Mouse (Mus musculus): ENCODE data around the gene Xpot. TPM values are rescaled to one million over a fixed set of nuclear protein-coding genes. Genes with fewer than 3 reads are reported as not detected.

Xpot gene
- polyA plus RNA-seq (2015; fragmentation: Nextera tagmentation; extraction: Ambion mirVana): 30.7 and 32.0 TPM in 2 replicates

DNA sequence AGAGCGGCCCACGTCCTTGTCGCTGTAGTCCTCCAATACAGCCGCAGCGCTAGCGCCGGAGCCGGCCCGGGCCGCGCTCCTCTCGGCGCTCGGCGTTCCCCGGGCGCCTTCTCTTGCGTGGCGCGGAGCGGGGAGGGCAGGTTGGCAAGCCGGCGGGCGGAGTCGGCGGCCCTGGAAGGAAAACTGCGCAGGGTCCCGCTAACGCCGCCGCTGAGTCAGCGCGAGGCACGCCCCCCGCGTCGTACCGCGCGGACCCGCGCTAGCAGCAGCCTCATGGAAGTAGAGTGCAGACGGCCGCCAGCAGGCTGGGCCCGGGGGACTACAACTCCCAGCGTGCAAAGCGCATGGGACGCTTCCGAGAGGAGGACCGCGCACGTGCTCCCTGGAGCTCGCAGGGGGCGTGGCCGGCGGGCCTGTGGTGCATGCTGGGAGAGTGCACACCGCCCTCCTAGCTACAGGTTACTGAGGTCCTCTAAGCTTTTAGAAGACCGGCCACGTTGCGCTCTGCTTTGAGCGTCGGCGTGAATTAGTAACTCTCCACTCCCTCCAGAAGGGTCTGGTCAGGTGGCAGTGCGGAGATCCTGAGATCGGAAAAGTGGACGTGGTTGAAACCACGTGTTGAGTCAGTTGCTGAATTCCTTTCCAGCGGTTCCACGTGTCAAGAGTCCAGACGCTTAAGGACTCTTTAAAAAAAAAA lies at the start of gene Xpot:
TSS of gene Xpot (minus strand) at position 147 of the 697 bp plus-strand sequence.
- under 1% methylated on average over 70 of the region's 70 CpGs for WGBS
- Histone ChIP-seq H3K36me3 (ENCODE audit: control insufficient read depth, insufficient read depth, low read length) (peaks cover 10% of the 10 kb centered on the region), H3K4me3 (ENCODE audit: low read depth, low read length) (peak within 1 kb of the TSS; percentile 87), H3K9ac (ENCODE audit: low read depth, low read length) (peak within 1 kb of the TSS; percentile 82), H3K4me1 (ENCODE audit: control insufficient read depth, insufficient read depth, low read length) (peaks cover 11% of the 10 kb centered on the region), H3K4me2 (ENCODE audit: low read length) (peak within 1 kb of the TSS; percentile 76), H3K27me3 (ENCODE audit: control insufficient read depth, insufficient read depth, low read depth, low read length) (no peaks in the 10 kb centered on the region), H3K27ac (ENCODE audit: low read length) (peak within 1 kb of the TSS; percentile 89), H3K9me3 (replicated peaks; ENCODE audit: control insufficient read depth, low read length, poor library complexity, severe bottlenecking) (no peaks in the 10 kb centered on the region)
- ATAC-seq: peak; percentile 99

DNA sequence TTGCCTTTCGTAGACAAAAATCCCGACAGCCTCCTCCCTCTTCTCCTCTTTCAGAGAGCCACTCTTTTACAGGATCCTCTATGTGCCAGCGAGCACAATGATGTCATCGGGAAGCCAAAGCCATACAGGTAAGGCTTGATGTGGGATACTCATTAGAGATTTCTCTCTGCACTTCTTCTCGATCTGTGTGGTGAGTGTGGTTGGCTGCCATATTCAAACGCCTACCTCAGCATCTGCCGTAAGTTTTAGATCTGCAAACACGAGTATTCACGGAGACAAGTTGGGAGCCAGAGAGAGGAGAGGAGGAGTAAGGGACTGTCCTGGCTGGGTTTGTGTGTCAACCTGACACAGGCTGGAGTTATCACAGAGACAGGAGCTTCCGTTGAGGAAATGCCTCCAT lies 43.0 kb upstream of the Xpot start:
- Histone ChIP-seq H3K9ac (ENCODE audit: low read depth, low read length) (no peak overlapping the region), H3K27ac (ENCODE audit: low read length) (no peak overlapping the region), H3K4me2 (ENCODE audit: low read length) (no peak overlapping the region), H3K36me3 (ENCODE audit: control insufficient read depth, insufficient read depth, low read length) (no peaks in the 10 kb centered on the region), H3K9me3 (replicated peaks; ENCODE audit: control insufficient read depth, low read length, poor library complexity, severe bottlenecking) (no peaks in the 10 kb centered on the region), H3K27me3 (ENCODE audit: control insufficient read depth, insufficient read depth, low read depth, low read length) (no peaks in the 10 kb centered on the region), H3K4me3 (ENCODE audit: low read depth, low read length) (no peak overlapping the region), H3K4me1 (ENCODE audit: control insufficient read depth, insufficient read depth, low read length) (no peaks in the 10 kb centered on the region; the same call in 1 of the 2 replicates)
- ATAC-seq: no peak
- 89% methylated on average over 10 of the region's 10 CpGs for WGBS

DNA sequence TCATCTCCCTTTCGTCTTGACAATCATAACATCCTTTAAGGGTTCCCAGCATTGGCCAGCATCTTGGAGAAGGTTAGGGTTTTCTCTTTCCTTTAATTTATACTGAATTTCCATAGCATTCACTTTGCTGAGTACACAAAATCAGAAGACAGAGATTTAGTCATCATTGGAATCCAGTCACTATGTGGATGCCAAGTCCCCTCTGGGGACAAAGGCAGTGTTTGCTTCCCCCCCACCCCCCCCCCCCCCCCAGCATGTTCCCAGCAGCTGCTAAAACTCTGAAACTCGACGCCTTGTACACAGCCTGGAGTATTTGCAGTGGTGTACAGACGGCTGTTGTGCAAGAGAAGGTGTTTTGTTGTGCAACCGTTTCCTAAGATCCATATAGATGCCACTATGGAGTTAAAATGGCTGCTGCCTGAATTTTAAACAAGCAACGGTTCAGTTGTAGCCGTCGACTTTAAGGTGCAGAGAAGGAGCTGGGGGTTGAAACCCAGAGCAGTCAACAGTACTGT lies 39.6 kb upstream of the Xpot start:
- Histone ChIP-seq H3K36me3 (ENCODE audit: control insufficient read depth, insufficient read depth, low read length) (no peaks in the 10 kb centered on the region), H3K9me3 (replicated peaks; ENCODE audit: control insufficient read depth, low read length, poor library complexity, severe bottlenecking) (no peaks in the 10 kb centered on the region), H3K4me3 (ENCODE audit: low read depth, low read length) (no peak overlapping the region), H3K9ac (ENCODE audit: low read depth, low read length) (no peak overlapping the region), H3K4me1 (ENCODE audit: control insufficient read depth, insufficient read depth, low read length) (peaks cover 6% of the 10 kb centered on the region; the same call in 1 of the 2 replicates), H3K27me3 (ENCODE audit: control insufficient read depth, insufficient read depth, low read depth, low read length) (no peaks in the 10 kb centered on the region), H3K4me2 (ENCODE audit: low read length) (no peak overlapping the region), H3K27ac (ENCODE audit: low read length) (no peak overlapping the region)
- WGBS: 82% methylated on average over 8 of the region's 8 CpGs
- ATAC-seq: no peak

- ATAC-seq: peak; percentile 45; the same call in 1 of the 2 replicates
- 55% methylated on average over 13 of the region's 13 CpGs for WGBS
- Histone ChIP-seq H3K9ac (ENCODE audit: low read depth, low read length) (peak overlapping the region; percentile 20; the same call in 1 of the 2 replicates), H3K4me1 (ENCODE audit: control insufficient read depth, insufficient read depth, low read length) (peaks cover 6% of the 10 kb centered on the region; the same call in 1 of the 2 replicates), H3K9me3 (replicated peaks; ENCODE audit: control insufficient read depth, low read length, poor library complexity, severe bottlenecking) (no peaks in the 10 kb centered on the region), H3K27ac (ENCODE audit: low read length) (no peak overlapping the region), H3K4me2 (ENCODE audit: low read length) (peak overlapping the region; percentile 21), H3K36me3 (ENCODE audit: control insufficient read depth, insufficient read depth, low read length) (no peaks in the 10 kb centered on the region), H3K4me3 (ENCODE audit: low read depth, low read length) (no peak overlapping the region), H3K27me3 (ENCODE audit: control insufficient read depth, insufficient read depth, low read depth, low read length) (no peaks in the 10 kb centered on the region)
These were observed 37.5 kb upstream of the Xpot start for GRCm38 (mm10) chr10:121663599-121663998.

DNA sequence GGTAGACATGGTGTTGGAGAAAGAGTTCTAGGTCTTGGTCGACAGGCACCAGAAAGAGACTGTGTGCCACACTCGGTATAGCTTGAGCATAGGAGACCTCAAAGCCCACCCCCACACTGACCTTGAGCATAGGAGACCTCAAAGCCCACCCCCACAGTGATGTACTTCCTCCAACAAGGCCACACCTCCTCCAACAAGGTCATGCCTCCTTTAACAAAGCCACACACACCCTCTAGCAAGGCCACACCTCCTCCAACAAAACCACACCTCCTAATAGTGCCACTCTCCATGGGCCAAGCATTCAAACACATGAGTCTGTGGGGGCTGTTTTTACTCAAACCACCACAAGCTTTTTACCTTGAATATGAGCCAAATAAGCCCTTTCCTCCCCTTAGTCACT lies 36.6 kb upstream of the Xpot start:
- H3K27ac ChIP-seq (ENCODE audit: low read length): no peak overlapping the region
- H3K9ac ChIP-seq (ENCODE audit: low read depth, low read length): no peak overlapping the region
- H3K4me2 ChIP-seq (ENCODE audit: low read length): no peak overlapping the region
- no peak overlapping the region for H3K4me3 ChIP-seq (ENCODE audit: low read depth, low read length)
- H3K36me3 ChIP-seq (ENCODE audit: control insufficient read depth, insufficient read depth, low read length): no peaks in the 10 kb centered on the region
- H3K27me3 ChIP-seq (ENCODE audit: control insufficient read depth, insufficient read depth, low read depth, low read length): no peaks in the 10 kb centered on the region
- no peaks in the 10 kb centered on the region for H3K9me3 ChIP-seq (replicated peaks; ENCODE audit: control insufficient read depth, low read length, poor library complexity, severe bottlenecking)
- peaks cover 6% of the 10 kb centered on the region; the same call in 1 of the 2 replicates for H3K4me1 ChIP-seq (ENCODE audit: control insufficient read depth, insufficient read depth, low read length)
- 85% methylated on average over 2 of the region's 2 CpGs for WGBS
- ATAC-seq: no peak

DNA sequence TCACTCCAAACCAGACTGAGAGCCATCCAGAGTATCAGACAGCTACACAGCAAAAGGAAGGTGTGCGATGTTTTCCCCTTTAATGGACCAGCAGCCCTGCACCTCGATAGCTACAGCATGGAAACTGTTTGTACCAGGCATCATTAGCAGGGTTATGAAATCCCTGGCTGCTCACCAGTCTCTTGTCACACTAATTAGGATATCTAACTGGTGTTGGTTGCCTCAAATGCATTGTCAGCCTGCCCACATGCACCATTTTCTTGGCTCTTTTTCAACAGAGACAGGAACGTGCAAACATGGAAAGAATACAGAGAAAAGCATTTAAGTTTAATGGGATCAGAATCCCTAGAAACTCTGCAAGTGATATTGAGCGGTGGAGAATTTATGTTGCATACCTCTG lies 29.8 kb upstream of the Xpot start:
- H3K4me1 ChIP-seq (ENCODE audit: control insufficient read depth, insufficient read depth, low read length): no peaks in the 10 kb centered on the region
- no peaks in the 10 kb centered on the region for H3K9me3 ChIP-seq (replicated peaks; ENCODE audit: control insufficient read depth, low read length, poor library complexity, severe bottlenecking)
- no peaks in the 10 kb centered on the region for H3K36me3 ChIP-seq (ENCODE audit: control insufficient read depth, insufficient read depth, low read length)
- no peak overlapping the region for H3K27ac ChIP-seq (ENCODE audit: low read length)
- no peak overlapping the region for H3K4me2 ChIP-seq (ENCODE audit: low read length)
- H3K27me3 ChIP-seq (ENCODE audit: control insufficient read depth, insufficient read depth, low read depth, low read length): no peaks in the 10 kb centered on the region
- H3K9ac ChIP-seq (ENCODE audit: low read depth, low read length): no peak overlapping the region
- no peak for ATAC-seq
- 80% methylated on average over 4 of the region's 4 CpGs for WGBS
- no peak overlapping the region for H3K4me3 ChIP-seq (ENCODE audit: low read depth, low read length)

GRCm38 (mm10) chr10:121653079-121653478 lies 26.9 kb upstream of the Xpot start:
- H3K9ac ChIP-seq (ENCODE audit: low read depth, low read length): no peak overlapping the region
- H3K27ac ChIP-seq (ENCODE audit: low read length): no peak overlapping the region
- H3K4me3 ChIP-seq (ENCODE audit: low read depth, low read length): no peak overlapping the region
- H3K36me3 ChIP-seq (ENCODE audit: control insufficient read depth, insufficient read depth, low read length): no peaks in the 10 kb centered on the region
- H3K27me3 ChIP-seq (ENCODE audit: control insufficient read depth, insufficient read depth, low read depth, low read length): no peaks in the 10 kb centered on the region
- no peak overlapping the region for H3K4me2 ChIP-seq (ENCODE audit: low read length)
- no peak for ATAC-seq
- H3K4me1 ChIP-seq (ENCODE audit: control insufficient read depth, insufficient read depth, low read length): no peaks in the 10 kb centered on the region
- WGBS: 98% methylated on average over 1 of the region's 1 CpGs
- no peaks in the 10 kb centered on the region for H3K9me3 ChIP-seq (replicated peaks; ENCODE audit: control insufficient read depth, low read length, poor library complexity, severe bottlenecking)

GRCm38 (mm10) chr10:121646294-121646693 lies 20.2 kb upstream of the Xpot start:
- no peaks in the 10 kb centered on the region for H3K36me3 ChIP-seq (ENCODE audit: control insufficient read depth, insufficient read depth, low read length)
- H3K27me3 ChIP-seq (ENCODE audit: control insufficient read depth, insufficient read depth, low read depth, low read length): peaks cover 22% of the 10 kb centered on the region
- no peak overlapping the region for H3K9ac ChIP-seq (ENCODE audit: low read depth, low read length)
- no peak for ATAC-seq
- no peak overlapping the region for H3K4me3 ChIP-seq (ENCODE audit: low read depth, low read length)
- H3K4me1 ChIP-seq (ENCODE audit: control insufficient read depth, insufficient read depth, low read length): peaks cover 12% of the 10 kb centered on the region
- no peak overlapping the region for H3K4me2 ChIP-seq (ENCODE audit: low read length)
- 83% methylated on average over 6 of the region's 6 CpGs for WGBS
- H3K27ac ChIP-seq (ENCODE audit: low read length): no peak overlapping the region
- no peaks in the 10 kb centered on the region for H3K9me3 ChIP-seq (replicated peaks; ENCODE audit: control insufficient read depth, low read length, poor library complexity, severe bottlenecking)
